Mouse (Mus musculus): Measurements from ENCODE around the gene Gm20388. TPM values are rescaled to one million over a fixed set of nuclear protein-coding genes. Genes with fewer than 3 reads are reported as not detected.

Gm20388 gene
- polyA plus RNA-seq, 1 experiment: 0.36 TPM

DNA sequence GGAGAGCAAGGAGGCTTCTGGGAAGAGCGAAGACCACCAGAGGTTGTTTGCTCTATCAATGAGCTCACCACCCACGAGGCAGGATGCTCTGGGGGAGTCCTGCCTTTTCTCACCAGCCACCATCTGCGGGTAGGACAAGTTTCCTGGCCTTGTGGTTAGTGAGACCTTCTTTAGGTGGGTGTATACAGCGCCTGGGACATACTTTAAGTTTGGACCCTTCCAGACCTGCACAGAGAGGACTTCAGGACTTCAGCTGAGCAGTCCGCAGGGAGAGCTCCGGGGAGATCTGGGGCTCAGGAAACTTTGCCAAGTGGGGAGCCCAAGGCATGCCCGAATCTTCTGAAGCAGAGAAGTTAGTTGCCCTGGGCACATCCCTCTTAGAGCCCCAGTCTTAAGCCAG is 2549.3 kb downstream of the Gm20388 start:
- peaks cover 7% of the 10 kb centered on the region; the same call in 1 of the 2 replicates for H3K9me3 ChIP-seq (ENCODE audit: control insufficient read depth, low read length)
- H3K4me3 ChIP-seq (replicated peaks): no peak overlapping the region
- H3K36me3 ChIP-seq (ENCODE audit: control insufficient read depth): no peaks in the 10 kb centered on the region
- peaks cover 82% of the 10 kb centered on the region for H3K27me3 ChIP-seq (ENCODE audit: control insufficient read depth)
- H3K4me1 ChIP-seq (ENCODE audit: control insufficient read depth): peaks cover 23% of the 10 kb centered on the region
- TF ChIP-seq GATA1 (IDR thresholded peaks at IDR 0.05; ENCODE audit: low read length) (no peak), TAL1 (IDR thresholded peaks at IDR 0.05; ENCODE audit: low read length) (no peak)

DNA sequence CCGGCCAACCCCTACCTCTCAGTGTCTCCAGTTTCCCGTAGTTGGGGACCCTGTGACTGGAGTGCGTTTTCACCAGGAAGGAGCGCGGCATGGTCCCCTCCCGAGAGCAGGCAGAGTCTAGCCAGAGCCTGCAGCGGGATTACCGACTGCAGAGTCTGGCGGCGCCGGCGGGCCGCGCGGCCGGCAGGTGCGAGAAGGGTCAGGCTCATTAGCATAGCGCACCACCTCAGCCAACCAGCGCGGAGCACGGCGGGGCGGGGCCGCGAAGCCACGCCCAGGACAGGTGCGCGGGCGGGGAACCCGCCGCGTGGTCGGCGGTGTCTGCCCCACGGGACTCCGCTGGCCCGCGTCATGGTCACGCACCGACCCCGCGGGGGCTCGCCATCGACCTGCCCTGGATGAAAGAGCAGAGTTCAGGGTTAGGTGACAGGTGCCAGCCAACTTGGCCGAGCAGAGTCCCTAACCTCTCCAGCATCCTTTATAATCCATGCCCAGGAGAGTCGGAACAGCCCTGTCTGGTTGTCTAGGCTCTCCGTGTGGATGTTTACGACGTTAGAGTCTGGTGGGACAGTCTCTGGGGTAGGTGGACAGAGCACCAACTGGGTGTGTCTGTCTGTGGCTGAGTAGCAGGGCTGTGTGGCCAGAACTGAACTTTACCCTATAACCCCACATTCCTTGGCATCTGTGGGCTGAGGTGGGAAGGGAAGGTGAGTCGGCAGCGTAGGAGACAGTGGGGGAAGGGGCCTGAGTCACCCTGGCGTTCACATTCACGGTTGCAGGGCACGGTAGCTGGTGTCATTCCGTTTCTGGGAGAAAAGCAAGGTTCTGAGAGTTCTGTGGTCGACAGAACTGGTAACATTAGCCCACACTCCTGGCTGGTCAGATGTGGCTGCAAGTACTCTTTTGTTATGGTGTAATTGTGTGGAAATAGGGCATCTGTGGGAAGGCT is 2550.2 kb downstream of the Gm20388 start, which contains the start of gene Snai3:
Gene Snai3, minus strand, starts transcription at position 210 of the 949 bp plus-strand sequence.
- no peak for TF ChIP-seq GATA1 (IDR thresholded peaks at IDR 0.05; ENCODE audit: low read length)
- no peak for TF ChIP-seq TAL1 (IDR thresholded peaks at IDR 0.05; ENCODE audit: low read length)
- peaks cover 80% of the 10 kb centered on the region for H3K27me3 ChIP-seq (ENCODE audit: control insufficient read depth)
- H3K4me1 ChIP-seq (ENCODE audit: control insufficient read depth): peaks cover 26% of the 10 kb centered on the region
- H3K36me3 ChIP-seq (ENCODE audit: control insufficient read depth): no peaks in the 10 kb centered on the region; the same call in 1 of the 2 replicates
- peaks cover 7% of the 10 kb centered on the region; the same call in 1 of the 2 replicates for H3K9me3 ChIP-seq (ENCODE audit: control insufficient read depth, low read length)
- H3K4me3 ChIP-seq (replicated peaks): peak within 1 kb of the TSS; percentile 17

DNA sequence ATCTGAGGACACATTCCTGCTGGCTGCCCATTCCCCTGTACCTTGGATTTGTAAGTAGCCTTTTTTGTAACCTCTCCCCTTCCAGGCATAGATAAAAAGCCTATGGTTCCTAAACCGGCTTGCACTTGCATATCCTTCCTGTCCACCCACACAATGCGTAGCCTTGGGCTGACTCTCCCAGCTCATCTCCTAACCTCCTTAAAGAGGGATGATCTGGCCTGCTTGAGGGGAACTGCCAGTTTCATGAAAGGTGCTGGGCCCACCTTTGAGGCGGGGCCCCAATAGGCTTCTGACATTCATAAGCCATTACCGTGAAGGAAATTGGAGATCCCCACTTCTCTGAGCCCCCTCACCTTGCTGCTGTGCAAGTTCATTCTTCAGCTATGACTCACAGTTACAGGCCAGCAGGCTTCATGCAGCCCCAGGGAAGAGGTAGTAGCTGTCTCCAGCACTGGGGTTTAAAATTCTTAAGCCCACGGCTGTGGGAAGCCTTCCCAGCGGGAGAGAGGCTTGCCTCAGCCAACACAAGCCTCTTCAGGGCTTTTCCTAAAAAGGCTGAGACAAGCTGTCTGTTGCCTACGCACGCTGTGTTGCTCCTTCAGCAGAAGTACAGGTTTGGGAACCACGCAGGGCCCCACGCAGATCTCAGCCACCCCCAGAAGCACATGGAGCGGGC is 2551.0 kb downstream of the Gm20388 start:
- Histone ChIP-seq H3K9me3 (ENCODE audit: control insufficient read depth, low read length) (peaks cover 7% of the 10 kb centered on the region; the same call in 1 of the 2 replicates), H3K36me3 (ENCODE audit: control insufficient read depth) (peaks cover under 1% of the 10 kb centered on the region), H3K27me3 (ENCODE audit: control insufficient read depth) (peaks cover 72% of the 10 kb centered on the region), H3K4me1 (ENCODE audit: control insufficient read depth) (peaks cover 26% of the 10 kb centered on the region), H3K4me3 (replicated peaks) (no peak overlapping the region)
- TF ChIP-seq GATA1 (IDR thresholded peaks at IDR 0.05; ENCODE audit: low read length) (no peak), TAL1 (IDR thresholded peaks at IDR 0.05; ENCODE audit: low read length) (no peak)

DNA sequence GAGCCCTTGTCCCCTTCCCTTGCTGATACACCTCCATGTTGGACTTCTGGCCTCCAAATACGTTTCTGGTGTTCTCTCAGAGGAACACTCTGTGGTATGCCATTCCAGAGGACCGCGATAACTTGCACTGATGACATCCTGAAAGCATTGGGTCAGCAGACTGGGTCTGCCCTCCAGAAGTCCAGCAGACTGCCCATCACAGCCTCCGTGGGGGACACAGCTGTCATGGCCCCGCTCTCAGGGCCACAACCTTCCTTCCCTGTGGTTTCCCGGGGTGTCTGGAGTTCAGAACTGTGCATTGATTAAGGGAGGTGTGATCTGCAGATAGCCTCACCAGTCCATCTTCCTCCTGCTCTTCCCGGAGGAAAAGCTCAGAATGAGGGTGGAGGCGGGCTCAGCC is 2551.9 kb downstream of the Gm20388 start:
- no peak overlapping the region for H3K4me3 ChIP-seq (replicated peaks)
- H3K36me3 ChIP-seq (ENCODE audit: control insufficient read depth): peaks cover 10% of the 10 kb centered on the region
- H3K4me1 ChIP-seq (ENCODE audit: control insufficient read depth): peaks cover 26% of the 10 kb centered on the region
- H3K27me3 ChIP-seq (ENCODE audit: control insufficient read depth): peaks cover 64% of the 10 kb centered on the region
- no peak for TF ChIP-seq TAL1 (IDR thresholded peaks at IDR 0.05; ENCODE audit: low read length)
- no peak for TF ChIP-seq GATA1 (IDR thresholded peaks at IDR 0.05; ENCODE audit: low read length)
- peaks cover 7% of the 10 kb centered on the region; the same call in 1 of the 2 replicates for H3K9me3 ChIP-seq (ENCODE audit: control insufficient read depth, low read length)

DNA sequence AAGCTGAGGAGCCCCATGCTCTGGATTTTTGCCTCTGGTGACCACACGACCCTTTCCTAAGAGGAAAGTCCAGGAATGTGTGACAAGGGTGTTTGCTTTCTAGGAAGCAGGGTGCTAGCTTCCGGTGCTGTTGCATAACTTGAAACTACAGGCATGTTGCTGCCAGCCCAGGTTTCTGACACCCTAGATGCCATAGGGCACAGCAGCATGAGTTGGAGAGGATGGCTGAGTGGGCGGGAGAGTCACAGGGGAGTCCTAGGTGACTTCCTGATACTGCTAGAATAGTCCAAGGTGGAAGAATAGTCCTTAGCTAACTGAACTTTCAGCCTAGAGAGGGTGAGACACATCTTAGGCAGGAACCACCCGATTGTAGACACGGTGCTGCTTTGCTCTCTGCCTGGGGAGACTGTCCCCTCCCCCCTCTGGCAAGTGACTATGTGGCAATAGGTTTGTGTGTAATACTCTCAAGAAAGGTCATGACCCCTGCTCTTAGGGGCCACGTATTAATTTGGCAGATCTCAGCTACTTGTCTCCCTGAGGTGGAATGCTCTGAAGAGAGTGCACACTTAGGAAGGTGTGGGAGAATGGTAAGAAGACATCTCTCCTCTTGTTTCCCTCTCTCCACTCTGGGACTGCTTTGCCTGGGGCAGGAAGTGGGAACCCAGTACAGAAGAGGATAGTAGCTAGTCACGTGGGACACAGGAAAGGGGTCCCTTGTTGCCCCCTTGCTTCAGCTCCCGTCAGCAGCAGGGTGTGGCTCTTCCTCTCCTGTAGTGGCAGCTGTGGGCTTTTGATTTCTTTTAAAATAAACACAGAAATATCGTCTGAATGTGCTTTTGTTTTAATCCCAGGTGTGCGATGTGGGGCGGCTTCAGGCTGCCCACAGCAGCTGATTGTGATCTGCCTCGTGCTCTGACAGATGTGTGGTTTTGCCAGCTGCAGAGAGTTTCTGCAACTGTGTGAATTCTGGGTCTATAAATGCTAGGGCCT is 2553.3 kb downstream of the Gm20388 start:
- Histone ChIP-seq H3K4me1 (ENCODE audit: control insufficient read depth) (peaks cover 26% of the 10 kb centered on the region), H3K4me3 (replicated peaks) (no peak overlapping the region), H3K27me3 (ENCODE audit: control insufficient read depth) (peaks cover 53% of the 10 kb centered on the region), H3K9me3 (ENCODE audit: control insufficient read depth, low read length) (peaks cover 7% of the 10 kb centered on the region; the same call in 1 of the 2 replicates), H3K36me3 (ENCODE audit: control insufficient read depth) (peaks cover 22% of the 10 kb centered on the region)
- TF ChIP-seq GATA1 (IDR thresholded peaks at IDR 0.05; ENCODE audit: low read length) (no peak), TAL1 (IDR thresholded peaks at IDR 0.05; ENCODE audit: low read length) (no peak)

DNA sequence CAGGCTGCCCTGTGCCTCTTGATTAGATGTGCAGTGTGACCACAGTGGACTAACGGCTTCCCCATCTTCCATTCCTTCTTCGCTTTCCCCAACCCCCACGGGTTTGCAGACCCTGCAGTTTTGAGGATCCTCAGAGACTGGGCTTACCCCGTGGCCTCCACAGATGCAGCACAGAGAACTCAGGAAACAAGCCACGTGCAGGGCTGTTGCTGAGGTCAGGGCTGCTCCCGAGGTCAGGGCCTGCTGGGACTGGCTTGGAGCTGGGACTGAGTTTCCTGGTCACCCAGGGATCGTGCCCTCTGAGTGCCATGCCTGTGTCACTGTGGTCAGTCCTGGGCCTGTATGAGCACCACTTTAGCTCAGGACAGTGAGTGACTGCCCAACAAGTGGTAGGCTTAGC is 2554.3 kb downstream of the Gm20388 start:
- peaks cover 43% of the 10 kb centered on the region for H3K27me3 ChIP-seq (ENCODE audit: control insufficient read depth)
- peaks cover 7% of the 10 kb centered on the region; the same call in 1 of the 2 replicates for H3K9me3 ChIP-seq (ENCODE audit: control insufficient read depth, low read length)
- no peak overlapping the region for H3K4me3 ChIP-seq (replicated peaks)
- H3K4me1 ChIP-seq (ENCODE audit: control insufficient read depth): peaks cover 26% of the 10 kb centered on the region
- TF ChIP-seq GATA1 (IDR thresholded peaks at IDR 0.05; ENCODE audit: low read length): no peak
- no peak for TF ChIP-seq TAL1 (IDR thresholded peaks at IDR 0.05; ENCODE audit: low read length)
- H3K36me3 ChIP-seq (ENCODE audit: control insufficient read depth): peaks cover 31% of the 10 kb centered on the region

DNA sequence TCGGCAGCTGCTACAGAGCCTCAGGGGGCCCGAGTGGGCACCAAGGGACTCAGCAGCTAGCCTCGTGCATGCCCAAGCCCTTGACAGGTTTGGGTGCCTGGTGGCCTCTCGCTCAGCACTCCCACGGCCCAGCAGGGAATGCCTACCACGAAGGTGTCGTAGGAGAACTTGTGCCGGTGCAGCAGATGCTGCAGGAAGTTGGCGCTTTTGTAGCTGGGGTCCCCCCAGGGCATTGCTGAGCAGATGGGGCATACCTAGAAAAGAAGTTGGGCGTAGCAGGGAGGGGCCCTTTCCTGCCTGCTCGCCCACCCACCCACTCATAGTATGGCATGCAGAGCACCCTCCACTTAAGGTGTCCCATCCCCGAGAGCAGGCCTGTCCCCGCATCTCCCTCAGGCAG is 2557.2 kb downstream of the Gm20388 start:
- H3K27me3 ChIP-seq (ENCODE audit: control insufficient read depth): peaks cover 14% of the 10 kb centered on the region
- no peak for TF ChIP-seq GATA1 (IDR thresholded peaks at IDR 0.05; ENCODE audit: low read length)
- no peak for TF ChIP-seq TAL1 (IDR thresholded peaks at IDR 0.05; ENCODE audit: low read length)
- H3K36me3 ChIP-seq (ENCODE audit: control insufficient read depth): peaks cover 44% of the 10 kb centered on the region
- H3K9me3 ChIP-seq (ENCODE audit: control insufficient read depth, low read length): no peaks in the 10 kb centered on the region
- no peak overlapping the region for H3K4me3 ChIP-seq (replicated peaks)
- H3K4me1 ChIP-seq (ENCODE audit: control insufficient read depth): peaks cover 15% of the 10 kb centered on the region

DNA sequence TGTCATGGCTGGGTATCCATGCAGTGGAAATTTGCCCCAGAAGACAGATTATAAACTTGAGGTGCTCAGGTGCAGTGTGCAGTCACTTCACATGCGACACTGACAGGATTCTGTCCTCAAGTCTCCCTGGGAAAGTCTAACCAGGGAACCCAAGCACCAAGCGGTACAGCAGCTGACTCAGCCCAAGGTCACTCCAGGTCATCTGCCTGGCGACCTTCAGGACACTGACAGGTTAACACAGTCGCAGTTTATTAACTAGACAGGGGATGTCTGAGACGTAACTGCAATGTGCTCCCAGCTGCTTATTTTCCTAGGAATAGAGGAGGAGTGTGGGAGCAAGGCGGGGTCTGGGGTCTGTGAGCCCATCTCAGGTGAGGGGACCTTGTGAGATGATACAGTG is 2558.8 kb downstream of the Gm20388 start:
- Histone ChIP-seq H3K4me3 (replicated peaks) (no peak overlapping the region), H3K27me3 (ENCODE audit: control insufficient read depth) (no peaks in the 10 kb centered on the region), H3K36me3 (ENCODE audit: control insufficient read depth) (peaks cover 55% of the 10 kb centered on the region), H3K9me3 (ENCODE audit: control insufficient read depth, low read length) (no peaks in the 10 kb centered on the region), H3K4me1 (ENCODE audit: control insufficient read depth) (peaks cover 14% of the 10 kb centered on the region)
- TF ChIP-seq TAL1 (IDR thresholded peaks at IDR 0.05; ENCODE audit: low read length): no peak
- TF ChIP-seq GATA1 (IDR thresholded peaks at IDR 0.05; ENCODE audit: low read length): no peak

All from erythroblast, embryonic 14.5 days (primary cell).